Comparison of ENCODE assay signal across 14 mouse cellular contexts in genomic region chr12:16210553-16210952, GRCm38 (mm10).
DNase-seq lines count a peak whose midpoint lies in the region; ATAC-seq and TF ChIP-seq lines count a peak whose summit lies in the region.
"Had no signal": no experiment of that assay in that cellular context is flagged by ENCODE, and none has a peak within 500 bp of the region (broad histone marks: within the 10 kb centered on the region; RNA-seq: fewer than 3 reads in every experiment).

No protein-coding gene starts in this region.

- H3K9ac ChIP-seq in kidney, postnatal 0 days (ENCODE audit: low read depth, low read length): no peak overlapping the region
- H3K9ac ChIP-seq: embryonic facial prominence, embryonic 13.5 days; forebrain, embryonic 13.5 days; lung, embryonic 15.5 days had no signal

- no peak for ATAC-seq in kidney, postnatal 0 days (replicated peaks; ENCODE audit: low FRiP score, low read depth)
- ATAC-seq: forebrain, embryonic 13.5 days had no signal

- H3K4me1 ChIP-seq in kidney, postnatal 0 days (replicated peaks; ENCODE audit: insufficient read depth, low read length): no peaks in the 10 kb centered on the region
- H3K4me1 ChIP-seq: embryonic facial prominence, embryonic 13.5 days; forebrain, embryonic 13.5 days had no signal

- 29% methylated on average over 4 of the region's 4 CpGs for WGBS in kidney, postnatal 0 days

- no peak overlapping the region for H3K27ac ChIP-seq in kidney, postnatal 0 days
- H3K27ac ChIP-seq: embryonic facial prominence, embryonic 13.5 days; forebrain, embryonic 13.5 days; lung, embryonic 15.5 days had no signal

- H3K4me3 ChIP-seq in kidney, postnatal 0 days (replicated peaks; ENCODE audit: low read depth, low read length): no peak overlapping the region
- H3K4me3 ChIP-seq: embryonic facial prominence, embryonic 13.5 days; forebrain, embryonic 13.5 days; lung, embryonic 15.5 days had no signal

- peak; percentile 69 for DNase-seq in kidney, postnatal 0 days (ENCODE audit: low spot score)
- DNase-seq in kidney, adult 18-20 months: no peak
- peak; percentile 24 for DNase-seq in CD4-positive helper T cell, adult 2 months (ENCODE audit: low read depth, low spot score)
- peak; percentile 47 for DNase-seq in MN1 (ENCODE audit: low spot score)
- peak; percentile 34 for DNase-seq in lung, postnatal 36 days
- no peak for DNase-seq in natural killer cell, adult 2 months (ENCODE audit: low spot score in 2 of 2)
- no peak for DNase-seq in urinary bladder, adult 2 months (ENCODE audit: low spot score)
- no peak for DNase-seq in cerebellum, adult 9-11 months
- DNase-seq: cerebellum, adult 8-10 months; gastrocnemius, postnatal 36 days; heart, postnatal 4 days had no signal

- no peaks in the 10 kb centered on the region for H3K36me3 ChIP-seq in kidney, postnatal 0 days (ENCODE audit: insufficient read depth, low read length)
- H3K36me3 ChIP-seq: embryonic facial prominence, embryonic 13.5 days; lung, embryonic 15.5 days had no signal

- TF ChIP-seq CTCF in kidney, postnatal 0 days (IDR thresholded peaks at IDR 0.05; ENCODE audit: low read depth): no peak

- H3K4me2 ChIP-seq in kidney, postnatal 0 days (ENCODE audit: low read length): no peak overlapping the region
- H3K4me2 ChIP-seq: embryonic facial prominence, embryonic 13.5 days; forebrain, embryonic 13.5 days; lung, embryonic 15.5 days had no signal

- H3K9me3 ChIP-seq in kidney, postnatal 0 days (replicated peaks; ENCODE audit: low read length): no peaks in the 10 kb centered on the region
- H3K9me3 ChIP-seq: embryonic facial prominence, embryonic 13.5 days; forebrain, embryonic 13.5 days; lung, embryonic 15.5 days had no signal

- no peaks in the 10 kb centered on the region for H3K27me3 ChIP-seq in kidney, postnatal 0 days (ENCODE audit: insufficient read depth, low read length)
- H3K27me3 ChIP-seq: embryonic facial prominence, embryonic 13.5 days; forebrain, embryonic 13.5 days; lung, embryonic 15.5 days had no signal

Comparison
In these comparisons a context has a peak if more than half of its experiments do, and no peak if none do; other contexts are left out.
1. DNase-seq: peak in kidney, postnatal 0 days (single experiment), CD4-positive helper T cell, adult 2 months (single experiment), MN1 (single experiment) and lung, postnatal 36 days (single experiment); none in kidney, adult 18-20 months (single experiment), natural killer cell, adult 2 months (0 of 2), urinary bladder, adult 2 months (single experiment) and cerebellum, adult 9-11 months (single experiment).